Mouse (Mus musculus) stomach, embryonic 15.5 days (tissue): ENCODE results near the gene Msh3. TPM values are rescaled to one million over a fixed set of nuclear protein-coding genes. Genes with fewer than 3 reads are reported as not detected.
"Not testable (repeated sequence)": the region's sequence is repeated elsewhere in the genome, so short reads cannot be mapped to it uniquely, and the experiment has no call there.

Experiments
- ATAC-seq: fragments of 200-750 bp; cut with Nextera tagmentation; 2 replicates; pipeline ENCODE4 v1.8.0; 2017; ENCODE audit warnings: low read depth, moderate number of reproducible peaks, moderate TSS enrichment; ENCODE audit not compliant: insufficient read depth, low FRiP score
- H3K27ac ChIP-seq: fragments of 300-500 bp; sonication (generic); 2 replicates; pipeline ENCODE4 v1.5.1; 2015; ENCODE audit warnings: mild to moderate bottlenecking, inconsistent platforms
- H3K27me3 ChIP-seq: fragments of 300-500 bp; sonication (generic); replicated peaks from 2 replicates; pipeline ENCODE4 v1.6.1; 2015; ENCODE audit warnings: inconsistent platforms
- H3K36me3 ChIP-seq: fragments of 300-500 bp; sonication (generic); 2 replicates; pipeline ENCODE4 v1.6.1; 2015; ENCODE audit warnings: inconsistent platforms
- H3K4me1 ChIP-seq: fragments of 300-500 bp; sonication (generic); 2 replicates; pipeline ENCODE4 v1.6.1; 2015; ENCODE audit warnings: inconsistent platforms
- H3K4me2 ChIP-seq: fragments of 300-500 bp; sonication (generic); 2 replicates; pipeline ENCODE4 v1.6.1; 2015; ENCODE audit warnings: mild to moderate bottlenecking, inconsistent platforms
- H3K4me3 ChIP-seq: fragments of 300-500 bp; sonication (generic); replicated peaks from 2 replicates; pipeline ENCODE4 v1.5.1; 2015; ENCODE audit warnings: inconsistent platforms
- H3K9ac ChIP-seq: fragments of 300-500 bp; sonication (generic); 2 replicates; pipeline ENCODE4 v1.6.1; 2015; ENCODE audit warnings: inconsistent platforms
- H3K9me3 ChIP-seq: fragments of 300-500 bp; sonication (generic); 2 replicates; pipeline ENCODE4 v1.6.1; 2016; ENCODE audit warnings: inconsistent platforms
- WGBS: fragments of 180-500 bp; shearing (Covaris S2); methylation state at CpG from one replicate; pipeline ENCODE4 v1.1.7; 2015; 5-methylcytosine and 5-hydroxymethylcytosine counted together
- polyA plus RNA-seq: library from polyadenylated mRNA; unstranded; fragments of >200 nt; fragmentation: Nextera tagmentation; extraction: Ambion mirVana; gene quantifications from 2 replicates; pipeline ENCODE4 v1.2.1, GENCODE M21; 2015

Gene Msh3
- polyA plus RNA-seq, 1 experiment from 2014 or later, result 20.4 TPM

GRCm38 (mm10) chr13:92244731-92245130, 110.1 kb downstream of the Msh3 start:
- no peak overlapping the region for H3K9ac ChIP-seq
- no peaks in the 10 kb centered on the region for H3K27me3 ChIP-seq
- no peaks in the 10 kb centered on the region for H3K9me3 ChIP-seq
- no peaks in the 10 kb centered on the region for H3K36me3 ChIP-seq
- no peak overlapping the region for H3K4me2 ChIP-seq
- no peak overlapping the region for H3K4me3 ChIP-seq
- 86% methylated on average over 2 of the region's 2 CpGs for WGBS
- no peak for ATAC-seq
- no peak overlapping the region for H3K27ac ChIP-seq
- H3K4me1 ChIP-seq, result no peaks in the 10 kb centered on the region

GRCm38 (mm10) chr13:92241426-92241825, 113.4 kb downstream of the Msh3 start:
- H3K36me3 ChIP-seq, result no peaks in the 10 kb centered on the region
- no peak overlapping the region for H3K27ac ChIP-seq
- ATAC-seq, result no peak
- no peak overlapping the region for H3K4me2 ChIP-seq
- WGBS, result 62% methylated on average over 4 of the region's 4 CpGs
- no peak overlapping the region for H3K4me3 ChIP-seq
- H3K27me3 ChIP-seq, result no peaks in the 10 kb centered on the region
- H3K9me3 ChIP-seq, result no peaks in the 10 kb centered on the region
- no peak overlapping the region for H3K9ac ChIP-seq
- H3K4me1 ChIP-seq, result no peaks in the 10 kb centered on the region

- Histone ChIP-seq H3K9ac (no peak overlapping the region), H3K36me3 (no peaks in the 10 kb centered on the region), H3K4me3 (no peak overlapping the region), H3K27ac (no peak overlapping the region), H3K9me3 (no peaks in the 10 kb centered on the region), H3K4me1 (0 out of 2 replicates have a peak, but pooled peaks cover 3% of the 10 kb centered on the region), H3K27me3 (no peaks in the 10 kb centered on the region), H3K4me2 (no peak overlapping the region)
- WGBS, result 88% methylated on average over 3 of the region's 3 CpGs
- ATAC-seq, result no peak
Measured at GRCm38 (mm10) chr13:92237887-92238286, 116.9 kb downstream of the Msh3 start.

GRCm38 (mm10) chr13:92237016-92237415, 117.8 kb downstream of the Msh3 start:
- ATAC-seq, result no peak
- Histone ChIP-seq H3K27ac (no peak overlapping the region), H3K4me3 (no peak overlapping the region), H3K27me3 (no peaks in the 10 kb centered on the region), H3K4me1 (0 out of 2 replicates have a peak, but pooled peaks cover 4% of the 10 kb centered on the region), H3K9ac (no peak overlapping the region), H3K9me3 (no peaks in the 10 kb centered on the region), H3K4me2 (no peak overlapping the region), H3K36me3 (no peaks in the 10 kb centered on the region)
- 83% methylated on average over 4 of the region's 4 CpGs for WGBS

- 49% methylated on average over 9 of the region's 9 CpGs for WGBS
- no peaks in the 10 kb centered on the region for H3K27me3 ChIP-seq
- no peak overlapping the region for H3K9ac ChIP-seq
- no peak overlapping the region for H3K4me3 ChIP-seq
- H3K27ac ChIP-seq, result no peak overlapping the region
- no peaks in the 10 kb centered on the region for H3K36me3 ChIP-seq
- H3K4me2 ChIP-seq, result no peak overlapping the region
- no peak for ATAC-seq
- 0 out of 2 replicates have a peak, but pooled peaks cover 4% of the 10 kb centered on the region for H3K4me1 ChIP-seq
- H3K9me3 ChIP-seq, result no peaks in the 10 kb centered on the region
Measured at GRCm38 (mm10) chr13:92232076-92232938, 122.5 kb downstream of the Msh3 start.

GRCm38 (mm10) chr13:92228037-92228436, 126.8 kb downstream of the Msh3 start:
- no peak for ATAC-seq
- Histone ChIP-seq H3K4me2 (no peak overlapping the region), H3K9me3 (no peaks in the 10 kb centered on the region), H3K9ac (no peak overlapping the region), H3K4me3 (no peak overlapping the region), H3K4me1 (0 out of 2 replicates have a peak, but pooled peaks cover 2% of the 10 kb centered on the region), H3K27me3 (no peaks in the 10 kb centered on the region), H3K36me3 (no peaks in the 10 kb centered on the region), H3K27ac (no peak overlapping the region)
- 54% methylated on average over 1 of the region's 1 CpGs for WGBS

GRCm38 (mm10) chr13:92223567-92223966, 131.2 kb downstream of the Msh3 start:
- Histone ChIP-seq H3K36me3 (no peaks in the 10 kb centered on the region), H3K9ac (no peak overlapping the region), H3K4me3 (no peak overlapping the region), H3K9me3 (no peaks in the 10 kb centered on the region), H3K4me2 (no peak overlapping the region), H3K27me3 (no peaks in the 10 kb centered on the region), H3K27ac (no peak overlapping the region), H3K4me1 (no peaks in the 10 kb centered on the region)
- 95% methylated on average over 3 of the region's 3 CpGs for WGBS
- ATAC-seq, result no peak

GRCm38 (mm10) chr13:92222763-92223162, 132.0 kb downstream of the Msh3 start:
- Histone ChIP-seq H3K27me3 (no peaks in the 10 kb centered on the region), H3K4me1 (no peaks in the 10 kb centered on the region), H3K9me3 (no peaks in the 10 kb centered on the region), H3K4me3 (no peak overlapping the region), H3K36me3 (no peaks in the 10 kb centered on the region), H3K27ac (no peak overlapping the region), H3K9ac (no peak overlapping the region), H3K4me2 (no peak overlapping the region)
- ATAC-seq, result no peak
- 88% methylated on average over 5 of the region's 5 CpGs for WGBS

GRCm38 (mm10) chr13:92219774-92220173, 135.0 kb downstream of the Msh3 start:
- Histone ChIP-seq H3K36me3 (no peaks in the 10 kb centered on the region), H3K4me2 (no peak overlapping the region), H3K27me3 (no peaks in the 10 kb centered on the region), H3K9ac (no peak overlapping the region), H3K4me1 (no peaks in the 10 kb centered on the region), H3K4me3 (no peak overlapping the region), H3K9me3 (no peaks in the 10 kb centered on the region), H3K27ac (no peak overlapping the region)
- ATAC-seq, result no peak
- WGBS, result 68% methylated on average over 3 of the region's 3 CpGs

- WGBS, result 95% methylated on average over 9 of the region's 9 CpGs
- no peak for ATAC-seq
- no peak overlapping the region for H3K4me3 ChIP-seq
- H3K36me3 ChIP-seq, result no peaks in the 10 kb centered on the region
- no peak overlapping the region for H3K9ac ChIP-seq
- H3K27ac ChIP-seq, result no peak overlapping the region
- H3K4me2 ChIP-seq, result no peak overlapping the region
- H3K4me1 ChIP-seq, result no peaks in the 10 kb centered on the region
- H3K9me3 ChIP-seq, result no peaks in the 10 kb centered on the region
- H3K27me3 ChIP-seq, result no peaks in the 10 kb centered on the region
Measured at GRCm38 (mm10) chr13:92217216-92217615, 137.6 kb downstream of the Msh3 start.

GRCm38 (mm10) chr13:92196860-92197259, 157.9 kb downstream of the Msh3 start:
- ATAC-seq, result no peak
- H3K9ac ChIP-seq, result no peak overlapping the region
- no peaks in the 10 kb centered on the region for H3K36me3 ChIP-seq
- 82% methylated on average over 2 of the region's 2 CpGs for WGBS
- no peaks in the 10 kb centered on the region for H3K9me3 ChIP-seq
- no peaks in the 10 kb centered on the region for H3K27me3 ChIP-seq
- H3K4me2 ChIP-seq, result no peak overlapping the region
- no peaks in the 10 kb centered on the region for H3K4me1 ChIP-seq
- H3K27ac ChIP-seq, result no peak overlapping the region
- H3K4me3 ChIP-seq, result no peak overlapping the region

- not testable (repeated sequence) for H3K4me2 ChIP-seq, H3K36me3 ChIP-seq, H3K27ac ChIP-seq, H3K9ac ChIP-seq, H3K27me3 ChIP-seq, H3K4me3 ChIP-seq, ATAC-seq, H3K9me3 ChIP-seq, H3K4me1 ChIP-seq
- WGBS, result 85% methylated on average over 5 of the region's 5 CpGs
Measured at GRCm38 (mm10) chr13:92193806-92194205, 161.0 kb downstream of the Msh3 start.
